Mouse (Mus musculus) liver, embryonic 11.5 days (tissue): ENCODE measurements around the gene Cenpb. TPM values are rescaled to one million over a fixed set of nuclear protein-coding genes. Genes with fewer than 3 reads are reported as not detected.

ENCODE experiments used
- ATAC-seq: fragments of 200-750 bp; cut with Nextera tagmentation; replicated peaks from 2 replicates; pipeline ENCODE4 v1.8.0; 2017; ENCODE audit warnings: moderate number of reproducible peaks, mild to moderate bottlenecking, moderate TSS enrichment, moderate library complexity; ENCODE audit not compliant: low FRiP score
- DNase-seq: peaks from one replicate; pipeline ENCODE4 v3.0.0-alpha.2; 2017; ENCODE audit warnings: low spot score
- H3K27ac ChIP-seq: fragments of 300-500 bp; sonication (generic); 2 replicates; pipeline ENCODE4 v1.5.1; 2014; ENCODE audit warnings: mild to moderate bottlenecking, low read depth, low read length, control low read depth
- H3K27me3 ChIP-seq: fragments of 300-500 bp; sonication (generic); replicated peaks from 2 replicates; pipeline ENCODE4 v1.6.1; 2014; ENCODE audit warnings: low read length, mixed read lengths; ENCODE audit not compliant: control insufficient read depth, insufficient read depth
- H3K36me3 ChIP-seq: fragments of 300-500 bp; sonication (generic); 2 replicates; pipeline ENCODE4 v1.6.1; 2014; ENCODE audit warnings: mild to moderate bottlenecking, low read length, moderate library complexity, mixed read lengths; ENCODE audit not compliant: control insufficient read depth, insufficient read depth
- H3K4me1 ChIP-seq: fragments of 300-500 bp; sonication (generic); replicated peaks from 2 replicates; pipeline ENCODE4 v1.6.1; 2014; ENCODE audit warnings: low read length, mixed read lengths; ENCODE audit not compliant: control insufficient read depth, insufficient read depth
- H3K4me2 ChIP-seq: fragments of 300-500 bp; sonication (generic); 2 replicates; pipeline ENCODE4 v1.6.1; 2014; ENCODE audit warnings: mild to moderate bottlenecking, control low read depth, moderate library complexity
- H3K4me3 ChIP-seq: fragments of 300-500 bp; sonication (generic); 2 replicates; pipeline ENCODE4 v1.5.1; 2014; ENCODE audit warnings: low read depth, low read length, control low read depth
- H3K9ac ChIP-seq: fragments of 300-500 bp; sonication (generic); 2 replicates; pipeline ENCODE4 v1.6.1; 2014; ENCODE audit warnings: low read depth, low read length, control low read depth
- H3K9me3 ChIP-seq: fragments of 300-500 bp; sonication (generic); 2 replicates; pipeline ENCODE4 v1.6.1; 2016; ENCODE audit warnings: low read length, inconsistent platforms, mixed read lengths; ENCODE audit not compliant: control insufficient read depth
- WGBS: fragments of 180-500 bp; shearing (Covaris S2); extraction: QIAGEN DNeasy Blood & Tissue Kit; methylation state at CpG from one replicate; pipeline ENCODE4 v1.1.7; 2014; 5-methylcytosine and 5-hydroxymethylcytosine counted together
- polyA plus RNA-seq: library from polyadenylated mRNA; unstranded; fragments of >200 nt; fragmentation: Nextera tagmentation; extraction: Ambion mirVana; gene quantifications from 2 replicates; pipeline ENCODE4 v1.2.1, GENCODE M21; 2014

The Cenpb gene
- polyA plus RNA-seq, 1 experiment from 2014 or later, result 4.9 TPM

- 31% methylated on average over 5 of the region's 5 CpGs for WGBS
- Histone ChIP-seq H3K27me3 (no peaks in the 10 kb centered on the region; the same call in 1 of the 2 replicates), H3K27ac (peak overlapping the region; percentile 54), H3K36me3 (peaks cover 18% of the 10 kb centered on the region), H3K4me3 (peak overlapping the region; percentile 33), H3K9me3 (no peaks in the 10 kb centered on the region), H3K4me2 (peak overlapping the region; percentile 82), H3K9ac (peak overlapping the region; percentile 41; the same call in 1 of the 2 replicates), H3K4me1 (peaks cover 41% of the 10 kb centered on the region)
- DNase-seq (no peak), ATAC-seq (peak; percentile 56)
Measured at GRCm38 (mm10) chr2:131189521-131190309, 9.8 kb upstream of the Cenpb start.

- no peak for DNase-seq
- Histone ChIP-seq H3K9me3 (no peaks in the 10 kb centered on the region), H3K4me1 (peaks cover 41% of the 10 kb centered on the region), H3K36me3 (peaks cover 14% of the 10 kb centered on the region), H3K9ac (peak overlapping the region; percentile 77; the same call in 1 of the 2 replicates), H3K27ac (no peak overlapping the region; the same call in 1 of the 2 replicates), H3K27me3 (no peaks in the 10 kb centered on the region; the same call in 1 of the 2 replicates), H3K4me3 (peak overlapping the region; percentile 76), H3K4me2 (peak overlapping the region; percentile 82)
- WGBS, result 78% methylated on average over 5 of the region's 5 CpGs
- ATAC-seq, result no peak
Measured at GRCm38 (mm10) chr2:131188311-131188710, 8.4 kb upstream of the Cenpb start.

- WGBS, result 39% methylated on average over 3 of the region's 3 CpGs
- DNase-seq, result no peak
- H3K27me3 ChIP-seq, result no peaks in the 10 kb centered on the region; the same call in 1 of the 2 replicates
Measured at GRCm38 (mm10) chr2:131187602-131187922, 7.7 kb upstream of the Cenpb start.

GRCm38 (mm10) chr2:131186771-131187601, 7.1 kb upstream of the Cenpb start, which contains the start of the genes Cdc25b and Spef1:
Gene Cdc25b, plus strand, starts transcription at chr2:131186949.
Gene Spef1, minus strand, starts transcription at chr2:131187282.
- peaks cover 41% of the 10 kb centered on the region for H3K4me1 ChIP-seq
- peaks cover 6% of the 10 kb centered on the region for H3K36me3 ChIP-seq
- H3K9me3 ChIP-seq, result no peaks in the 10 kb centered on the region
- peak within 1 kb of the TSS; percentile 77 for H3K9ac ChIP-seq
- H3K4me2 ChIP-seq, result peak within 1 kb of the TSS; percentile 82
- DNase-seq, result peak; percentile 86
- ATAC-seq, result peak; percentile 89
- 1% methylated on average over 43 of the region's 43 CpGs for WGBS
- H3K27ac ChIP-seq, result peak within 1 kb of the TSS; percentile 71
- H3K27me3 ChIP-seq, result no peaks in the 10 kb centered on the region; the same call in 1 of the 2 replicates
- H3K4me3 ChIP-seq, result peak within 1 kb of the TSS; percentile 76

More at GRCm38 (mm10) chr2:131187602-131187922, 7.7 kb upstream of the Cenpb start:
- H3K9me3 ChIP-seq, result no peaks in the 10 kb centered on the region
- peaks cover 8% of the 10 kb centered on the region for H3K36me3 ChIP-seq
- H3K4me2 ChIP-seq, result peak overlapping the region; percentile 82
- no peak for ATAC-seq
- H3K27ac ChIP-seq, result peak overlapping the region; percentile 71
- peaks cover 41% of the 10 kb centered on the region for H3K4me1 ChIP-seq
- peak overlapping the region; percentile 76 for H3K4me3 ChIP-seq
- peak overlapping the region; percentile 77 for H3K9ac ChIP-seq

GRCm38 (mm10) chr2:131186343-131186742, 6.5 kb upstream of the Cenpb start:
- peak overlapping the region; percentile 63 for H3K9ac ChIP-seq
- no peaks in the 10 kb centered on the region for H3K9me3 ChIP-seq
- H3K4me2 ChIP-seq, result peak overlapping the region; percentile 82
- no peaks in the 10 kb centered on the region; the same call in 1 of the 2 replicates for H3K27me3 ChIP-seq
- H3K27ac ChIP-seq, result 0 out of 2 replicates have a peak overlapping the region, but pooled peaks have one; percentile 13
- H3K4me1 ChIP-seq, result peaks cover 41% of the 10 kb centered on the region
- H3K4me3 ChIP-seq, result peak overlapping the region; percentile 76
- peak; percentile 57 for ATAC-seq
- peaks cover 4% of the 10 kb centered on the region for H3K36me3 ChIP-seq
- WGBS, result 2% methylated on average over 14 of the region's 14 CpGs
- no peak for DNase-seq

- H3K4me1 ChIP-seq, result peaks cover 24% of the 10 kb centered on the region
- 1% methylated on average over 67 of the region's 67 CpGs for WGBS
- peak overlapping the region; percentile 86 for H3K4me3 ChIP-seq
- peak overlapping the region; percentile 92 for H3K9ac ChIP-seq
- H3K27ac ChIP-seq, result peak overlapping the region; percentile 84
- H3K27me3 ChIP-seq, result no peaks in the 10 kb centered on the region
- peaks cover 5% of the 10 kb centered on the region; the same call in 1 of the 2 replicates for H3K36me3 ChIP-seq
- DNase-seq (peak; percentile 69), ATAC-seq (peak; percentile 60)
- no peaks in the 10 kb centered on the region for H3K9me3 ChIP-seq
- peak overlapping the region; percentile 94 for H3K4me2 ChIP-seq
Measured at GRCm38 (mm10) chr2:131179246-131179886, 501 bp downstream of the Cenpb start.

- Histone ChIP-seq H3K27ac (peak overlapping the region; percentile 84), H3K27me3 (peaks cover 5% of the 10 kb centered on the region), H3K9ac (peak overlapping the region; percentile 92), H3K4me2 (peak overlapping the region; percentile 94), H3K4me1 (peaks cover 24% of the 10 kb centered on the region), H3K36me3 (peaks cover 5% of the 10 kb centered on the region; the same call in 1 of the 2 replicates), H3K9me3 (no peaks in the 10 kb centered on the region), H3K4me3 (peak overlapping the region; percentile 86)
- WGBS, result 49% methylated on average over 26 of the region's 26 CpGs
- ATAC-seq (no peak), DNase-seq (no peak)
Measured at GRCm38 (mm10) chr2:131178828-131179245, 1.0 kb downstream of the Cenpb start.

GRCm38 (mm10) chr2:131177932-131178331, 1.9 kb downstream of the Cenpb start:
- H3K36me3 ChIP-seq, result peaks cover 5% of the 10 kb centered on the region; the same call in 1 of the 2 replicates
- no peaks in the 10 kb centered on the region for H3K9me3 ChIP-seq
- 0 out of 2 replicates have a peak overlapping the region, but pooled peaks have one; percentile 9 for H3K4me3 ChIP-seq
- 84% methylated on average over 9 of the region's 9 CpGs for WGBS
- DNase-seq (no peak), ATAC-seq (no peak)
- H3K4me1 ChIP-seq, result peaks cover 24% of the 10 kb centered on the region
- H3K9ac ChIP-seq, result no peak overlapping the region
- peak overlapping the region; percentile 94 for H3K4me2 ChIP-seq
- H3K27ac ChIP-seq, result no peak overlapping the region
- peaks cover 14% of the 10 kb centered on the region for H3K27me3 ChIP-seq
